Mouse (Mus musculus) T-helper 1 cell (primary cell): ENCODE data around the gene Gadd45b.

ENCODE experiments used
- in situ Hi-C: fragments of 300-600 bp; cut with MboI, MseI; formaldehyde crosslinking; loops from one replicate; pipeline ENCODE4 v1.15.1; 2025; ENCODE audit warnings: high pct_unique_total_duplicates

The Gadd45b gene

DNA sequence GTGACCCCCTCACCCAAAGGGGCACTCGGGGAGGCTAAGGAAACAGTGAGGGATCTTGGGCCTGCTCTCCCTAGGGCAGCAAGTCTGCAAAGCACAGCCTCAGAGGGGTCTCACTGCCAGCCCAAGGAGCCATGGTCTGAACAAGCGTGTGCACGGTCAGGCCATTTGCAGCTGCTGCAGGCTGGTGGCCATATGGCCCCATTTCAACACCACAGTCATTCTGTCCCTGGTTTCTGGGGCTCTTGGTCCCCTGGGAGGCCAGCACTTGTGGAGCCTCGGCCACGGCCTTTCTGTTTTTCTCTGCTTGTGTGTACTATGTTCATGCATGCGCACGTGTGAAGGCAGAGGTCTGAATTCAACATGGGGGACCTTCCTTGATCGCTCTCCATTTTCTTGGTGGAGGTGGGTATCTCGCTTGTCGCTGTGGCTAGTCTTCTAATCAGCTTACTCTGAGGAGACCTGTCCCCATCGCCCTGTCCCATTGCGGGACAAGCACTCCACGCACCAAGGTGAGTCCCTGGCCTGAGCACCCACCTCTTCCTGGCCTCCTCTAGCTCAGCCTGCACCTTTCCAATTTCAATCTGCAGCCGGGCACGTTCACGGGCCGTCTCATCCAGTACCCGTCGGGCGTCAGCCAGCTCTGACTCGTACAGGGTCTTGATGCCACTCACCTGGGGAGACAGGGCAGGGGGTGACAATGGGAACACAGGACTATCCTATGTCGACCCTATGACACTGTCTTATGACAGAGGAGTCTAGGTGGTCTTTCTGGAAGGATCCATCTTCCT lies 20.3 kb upstream of the Gadd45b start:
- in situ Hi-C loops = no loop called here

DNA sequence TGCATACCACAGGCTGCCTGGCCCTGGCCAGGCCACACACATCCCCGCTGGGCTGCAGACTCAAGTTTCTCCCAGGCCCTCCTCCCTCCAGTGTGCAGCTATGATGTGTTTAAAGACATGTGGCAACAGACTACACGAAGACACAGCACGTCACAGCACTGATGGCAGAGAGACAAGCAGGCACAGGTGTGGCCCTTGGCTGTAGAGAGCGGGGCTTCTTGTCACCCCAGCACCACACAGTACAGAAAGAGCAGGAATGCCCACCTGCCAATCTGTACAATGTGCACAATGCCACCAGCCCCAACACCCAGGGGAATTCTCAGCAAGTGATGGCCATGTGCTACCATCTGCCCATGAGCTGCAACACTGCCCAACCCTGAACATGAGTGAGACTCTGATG lies 18.5 kb upstream of the Gadd45b start:
- in situ Hi-C loops = no loop called here

DNA sequence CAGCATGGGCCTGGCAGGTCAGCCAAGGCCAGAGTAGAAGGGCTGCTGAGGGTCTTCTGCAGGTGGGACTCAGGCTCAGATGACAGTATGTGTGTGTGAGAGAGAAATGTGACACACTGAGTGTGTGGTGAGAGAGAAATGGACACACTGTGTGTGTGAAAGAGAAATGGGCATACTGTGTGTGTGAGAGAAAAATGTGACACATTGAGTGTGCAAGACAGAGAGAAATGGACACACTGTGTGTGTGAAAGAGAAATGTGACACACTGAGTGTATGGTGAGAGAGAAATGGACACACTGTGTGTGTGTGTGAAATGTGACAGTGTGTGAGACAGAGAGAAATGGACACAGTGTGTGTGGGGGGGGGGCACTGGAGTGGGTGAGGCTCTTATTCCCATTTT lies 18.0 kb upstream of the Gadd45b start:
- in situ Hi-C loops = no loop called here

DNA sequence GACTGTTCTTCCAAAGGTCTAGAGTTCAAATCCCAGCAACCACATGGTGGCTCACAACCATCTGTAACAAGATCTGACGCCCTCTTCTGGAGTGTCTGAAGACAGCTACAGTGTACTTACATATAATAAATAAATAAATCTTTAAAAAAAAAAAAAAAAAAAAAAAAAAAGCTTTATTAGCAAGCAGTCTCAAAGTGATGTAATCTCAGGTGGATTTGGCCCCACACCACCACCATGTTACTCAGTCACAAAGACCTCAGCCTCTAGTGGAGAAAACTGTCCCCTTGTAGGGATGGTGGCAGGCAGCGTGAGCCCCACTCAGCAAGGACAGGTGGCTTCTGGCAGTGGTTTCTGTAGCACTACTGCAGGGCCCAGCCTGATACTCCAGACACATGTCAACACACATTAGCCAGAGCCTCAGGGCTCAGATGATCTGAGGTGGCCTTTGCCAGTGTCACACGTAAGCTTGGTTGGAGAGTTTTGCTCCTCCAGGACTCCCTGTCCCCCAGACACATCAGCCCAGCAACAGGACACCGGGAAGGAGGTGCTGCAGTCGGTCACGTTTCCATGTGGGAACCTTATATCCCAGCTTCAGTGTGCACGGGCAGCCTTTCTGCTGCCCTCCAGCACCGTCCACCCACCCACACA lies 16.4 kb upstream of the Gadd45b start:
- in situ Hi-C loops = no loop called here

DNA sequence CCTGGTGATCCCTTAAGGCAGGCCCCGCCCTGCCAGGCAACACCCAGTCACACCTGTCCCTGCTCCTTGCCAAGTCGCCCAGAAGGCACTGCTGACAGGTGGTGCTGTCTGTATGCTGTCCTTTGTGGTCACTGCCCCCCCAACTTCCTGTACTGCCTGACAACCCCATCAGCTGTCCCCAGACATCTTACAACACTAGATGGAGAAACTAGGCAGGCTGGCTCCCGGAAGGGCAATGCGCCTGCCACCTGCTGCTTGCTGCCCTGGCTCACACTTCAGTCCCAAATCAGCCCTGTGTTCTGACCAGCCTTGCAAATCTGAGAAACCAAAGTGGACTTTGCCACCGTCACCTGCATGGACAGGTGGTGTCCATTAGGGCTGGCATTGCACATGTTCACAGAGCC lies 15.6 kb upstream of the Gadd45b start:
- in situ Hi-C loops = no loop called here

DNA sequence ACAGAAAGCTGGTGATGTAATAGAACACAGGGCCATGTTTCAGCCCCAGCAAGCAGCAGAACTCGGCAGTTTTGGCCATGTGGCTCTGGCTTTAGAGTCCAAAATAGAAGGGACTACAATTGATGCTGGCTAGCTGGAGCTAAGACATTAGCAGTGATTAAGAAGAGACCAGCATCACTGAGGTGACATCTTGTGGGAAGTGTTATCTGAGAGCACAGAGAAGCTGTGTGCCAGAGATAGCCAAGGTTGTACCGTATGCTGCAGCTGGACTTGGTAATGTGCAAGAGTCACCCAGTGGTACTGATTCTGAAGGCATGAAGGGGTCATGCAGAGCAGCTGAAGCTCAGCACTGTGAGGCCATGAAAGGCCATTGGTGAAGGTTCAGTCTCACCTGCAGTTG lies 14.6 kb upstream of the Gadd45b start:
- in situ Hi-C loops = no loop called here

DNA sequence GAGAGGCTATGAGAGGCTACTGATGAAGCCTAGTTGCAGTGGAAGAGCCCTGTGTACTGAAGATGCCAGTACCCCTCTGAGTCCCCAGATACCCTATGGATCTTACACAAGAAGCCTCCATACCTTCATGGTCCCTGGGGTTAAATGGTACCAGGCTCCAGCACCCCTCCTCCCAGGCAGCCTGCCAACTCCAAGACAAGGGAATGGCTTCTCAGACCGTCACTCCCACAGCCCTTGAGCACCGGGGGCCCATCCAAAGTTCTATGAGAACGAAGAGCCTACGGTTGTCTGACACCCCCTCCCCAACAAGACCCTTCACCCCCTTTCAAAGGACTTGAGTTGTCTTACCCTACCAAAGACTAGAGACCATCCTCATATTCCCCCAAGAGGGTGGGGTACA lies 14.1 kb upstream of the Gadd45b start:
- in situ Hi-C loops = no loop called here

DNA sequence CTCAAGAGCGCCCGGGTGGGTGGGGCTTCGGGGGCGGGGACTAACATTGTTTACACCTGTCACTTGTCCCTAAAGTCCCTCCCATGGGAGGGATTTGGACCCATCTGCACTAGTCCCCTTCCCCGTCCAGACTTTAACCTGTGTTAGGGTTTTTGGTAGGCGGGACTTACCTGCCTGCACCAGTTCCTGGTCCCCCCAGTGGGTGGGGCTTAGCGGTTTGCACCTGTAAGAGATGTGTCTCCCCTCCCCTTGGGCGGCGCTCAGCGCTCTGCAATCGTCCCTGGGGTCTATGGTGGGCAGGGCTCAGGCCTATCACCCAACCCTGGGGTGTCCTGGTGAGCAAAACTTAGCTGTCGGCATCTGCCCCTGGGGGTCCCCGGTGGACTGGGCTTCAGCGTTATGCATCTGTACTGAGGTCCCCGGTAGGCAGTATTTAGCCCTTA lies 12.5 kb upstream of the Gadd45b start:
- in situ Hi-C loops = no loop called here

DNA sequence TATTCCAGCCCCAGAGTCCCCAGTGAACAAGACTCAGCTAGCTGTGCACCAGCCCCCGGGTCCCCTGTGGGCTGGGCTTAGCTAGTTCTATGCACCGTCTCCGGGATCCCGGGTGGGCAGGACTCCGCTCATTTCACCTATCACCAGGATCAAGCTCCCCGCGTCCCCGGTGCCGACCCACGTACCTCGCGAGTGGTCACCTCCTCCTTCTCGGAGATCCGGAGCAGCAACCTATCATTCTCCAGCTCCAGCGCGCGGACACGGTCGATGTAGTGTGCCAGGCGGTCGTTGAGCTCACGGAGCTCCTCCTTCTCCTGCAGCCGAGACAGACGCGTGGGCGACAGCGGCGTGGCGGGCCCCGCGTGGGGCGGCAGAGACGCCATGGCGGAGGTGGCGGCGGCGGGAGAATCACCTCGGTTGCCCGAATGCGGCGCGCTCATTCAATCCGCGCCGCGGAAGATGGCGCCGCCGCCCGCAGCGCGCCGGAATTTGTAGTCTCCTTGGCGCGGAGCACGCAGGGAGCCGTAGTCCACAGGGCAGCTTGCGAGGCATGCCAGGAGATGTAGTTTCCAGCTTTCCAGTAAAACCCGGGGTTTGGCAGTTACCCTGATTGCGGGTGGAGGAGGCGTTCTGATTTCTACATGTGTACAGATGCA lies 12.0 kb upstream of the Gadd45b start, which contains the start of gene Lmnb2:
Lmnb2 (minus strand) TSS at position 467 of the 656 bp plus-strand sequence.
- in situ Hi-C loops = no loop called here

DNA sequence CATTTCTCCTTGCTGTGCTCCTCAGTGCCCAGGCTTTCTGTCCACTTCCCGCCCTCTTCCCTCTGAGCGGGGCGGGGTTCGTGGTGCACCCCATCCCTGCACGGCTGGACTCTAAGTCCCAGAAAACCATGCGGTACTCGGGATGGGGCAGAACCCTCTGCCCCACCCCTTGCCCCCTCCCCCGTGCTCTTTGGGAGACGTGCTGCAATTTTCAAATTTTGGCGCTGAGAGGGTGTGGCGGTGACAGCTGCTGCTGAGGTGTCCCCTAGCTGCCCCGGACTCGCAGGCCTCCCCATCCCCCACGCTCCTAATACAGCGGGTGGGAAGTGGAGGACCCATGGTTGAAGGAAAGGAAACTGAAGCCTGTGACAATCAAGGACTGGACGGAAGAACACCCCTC lies 8.0 kb upstream of the Gadd45b start:
- in situ Hi-C loops = no loop called here

DNA sequence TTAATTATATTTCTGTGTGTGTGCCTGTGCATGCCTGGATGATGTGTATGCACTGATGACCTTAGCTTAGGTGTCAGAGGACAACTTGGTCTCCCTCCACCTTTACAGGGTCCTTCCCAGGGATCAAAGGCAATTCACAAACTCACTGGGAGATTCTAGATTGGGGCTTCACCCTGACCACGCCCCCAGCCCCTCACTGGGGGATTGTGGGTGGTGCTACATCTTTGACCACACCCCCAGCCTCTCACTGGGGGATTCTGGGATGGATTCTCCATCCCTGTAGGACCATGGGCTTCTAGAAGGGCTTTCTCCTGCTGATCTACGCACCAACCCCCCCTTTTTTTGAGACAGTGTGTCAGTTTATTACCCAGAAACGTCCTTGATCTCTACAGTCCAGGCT lies 4.4 kb upstream of the Gadd45b start:
- in situ Hi-C loops = loop anchor here (5.0 kb wide), 1 partner anchor 67 kb away; no protein-coding TSS in a partner anchor

DNA sequence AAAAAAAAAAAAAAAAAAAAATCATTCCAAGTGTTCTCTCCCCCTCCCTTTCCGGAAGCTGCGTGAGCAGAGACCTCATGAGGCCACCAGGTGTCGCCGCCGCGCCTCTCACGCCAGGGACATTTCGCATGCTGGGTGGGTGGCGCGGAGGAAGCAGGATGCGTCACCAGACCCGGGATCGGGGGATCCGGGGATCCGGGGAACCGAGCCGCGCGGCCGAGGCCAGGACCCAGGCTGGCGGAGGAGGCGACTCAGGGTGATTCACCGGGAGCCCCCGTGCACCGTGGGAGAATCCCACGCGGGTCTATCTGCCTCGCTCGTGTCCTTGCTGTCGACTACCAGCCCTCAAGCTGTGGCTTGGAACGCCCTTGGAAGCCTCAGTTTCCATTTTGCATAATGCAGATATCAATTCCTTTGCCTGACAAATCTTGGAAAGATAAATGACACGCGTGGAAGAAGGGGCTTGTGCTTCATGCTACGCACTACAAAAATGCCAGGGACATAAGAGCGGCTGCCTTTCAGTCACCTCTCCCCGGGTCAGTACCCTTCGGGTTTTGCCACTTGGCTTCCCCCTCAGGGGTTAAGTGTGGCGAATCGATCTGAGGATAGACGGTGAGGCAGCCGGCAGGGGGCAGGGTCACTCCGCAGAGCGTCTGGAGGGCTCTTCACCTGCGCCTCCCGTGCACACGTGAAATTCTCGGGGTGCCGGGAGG lies 1.1 kb upstream of the Gadd45b start:
- in situ Hi-C loops = loop anchor here (5.0 kb wide), 1 partner anchor 64 kb away; no protein-coding TSS in a partner anchor

DNA sequence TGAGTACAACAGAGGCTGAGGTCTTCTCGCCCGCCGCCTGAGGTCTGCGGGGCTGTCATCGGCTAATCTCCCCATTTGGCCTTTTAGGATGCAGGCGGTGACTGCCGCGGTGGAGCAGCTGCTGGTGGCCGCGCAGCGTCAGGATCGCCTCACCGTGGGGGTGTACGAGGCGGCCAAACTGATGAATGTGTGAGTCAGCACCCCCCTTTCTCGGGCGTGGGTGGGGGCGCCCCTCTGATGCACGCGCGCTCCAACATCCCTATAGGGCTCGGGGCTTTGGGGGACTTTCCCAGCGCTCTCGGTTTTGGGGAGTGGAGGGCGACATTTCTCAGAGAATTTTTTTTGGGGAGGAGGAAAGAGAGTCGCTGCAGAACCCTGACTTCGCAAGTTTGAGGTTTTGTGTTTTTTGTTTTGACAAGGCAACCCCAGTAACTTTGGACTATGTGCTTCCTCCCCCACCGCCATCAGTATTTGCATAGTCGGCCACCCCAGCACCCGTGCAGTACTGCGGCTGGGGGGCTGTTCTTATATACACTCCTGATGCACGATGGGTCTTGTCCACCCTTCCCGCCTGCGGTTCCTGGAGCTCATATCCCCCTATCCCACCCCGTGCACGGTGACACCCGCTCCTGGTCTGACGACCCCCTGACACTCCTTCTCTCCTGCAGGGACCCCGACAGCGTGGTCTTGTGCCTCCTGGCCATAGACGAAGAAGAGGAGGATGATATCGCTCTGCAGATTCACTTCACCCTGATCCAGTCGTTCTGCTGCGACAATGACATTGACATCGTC lies 684 bp downstream of the Gadd45b start:
- in situ Hi-C loops = no loop called here

DNA sequence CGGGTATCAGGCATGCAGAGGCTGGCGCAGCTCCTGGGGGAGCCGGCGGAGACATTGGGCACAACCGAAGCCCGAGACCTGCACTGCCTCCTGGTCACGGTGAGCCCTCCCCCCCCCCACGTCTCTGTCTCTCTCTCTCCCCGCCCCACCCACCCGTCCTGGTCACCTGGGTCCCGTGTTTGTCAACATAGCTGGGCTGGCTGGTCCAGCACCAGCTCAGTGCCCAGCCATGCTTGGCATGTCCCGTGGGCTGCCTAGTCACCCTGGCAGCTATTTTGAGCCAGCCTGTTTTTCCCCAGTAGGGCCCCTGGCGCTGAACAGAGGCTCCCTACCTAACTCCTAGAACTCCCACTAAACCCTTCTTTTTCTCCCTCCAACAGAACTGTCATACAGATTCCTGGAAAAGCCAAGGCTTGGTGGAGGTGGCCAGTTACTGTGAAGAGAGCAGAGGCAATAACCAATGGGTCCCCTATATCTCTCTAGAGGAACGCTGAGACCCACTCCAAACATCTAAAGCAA lies 1.3 kb downstream of the Gadd45b start:
- in situ Hi-C loops = no loop called here

DNA sequence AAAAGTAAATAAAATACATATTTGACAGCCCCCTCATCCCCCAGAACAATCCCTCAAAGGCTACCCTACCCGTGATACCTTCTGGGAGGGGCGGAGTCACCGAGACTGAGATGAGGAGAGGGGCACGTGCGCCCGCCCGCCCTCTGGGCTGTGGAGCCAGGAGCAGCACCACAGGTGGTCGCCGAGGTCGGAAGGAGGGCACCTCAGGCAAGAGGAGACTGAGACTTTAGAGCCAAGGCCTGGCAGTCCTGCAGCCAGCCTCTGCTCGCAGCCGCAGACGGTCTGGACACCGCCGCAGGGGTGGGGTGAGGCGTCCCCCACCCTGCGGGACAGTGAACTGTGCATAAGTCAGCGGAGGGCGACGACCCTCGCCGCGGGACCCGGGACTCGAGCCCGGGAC lies 1.8 kb downstream of the Gadd45b start:
- in situ Hi-C loops = no loop called here

DNA sequence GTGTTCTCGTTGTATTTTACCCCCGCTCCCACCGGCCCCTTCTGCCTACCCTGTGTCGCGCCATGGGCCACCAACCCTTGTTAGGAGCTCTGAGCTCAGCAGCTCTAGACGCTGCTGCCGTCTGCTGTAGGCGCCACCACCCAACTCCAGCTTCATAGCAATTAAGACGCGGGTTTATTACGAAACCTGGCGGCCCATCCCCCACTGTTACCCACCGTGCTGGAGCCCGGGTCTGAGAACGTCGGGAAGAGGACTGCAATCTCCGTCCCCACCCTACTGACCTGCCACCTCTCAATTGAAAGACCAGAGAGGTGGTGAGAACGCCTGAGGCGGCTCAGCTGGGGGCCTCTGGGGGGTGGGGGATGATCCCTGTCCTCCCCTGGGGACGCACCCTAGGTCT lies 2.3 kb downstream of the Gadd45b start:
- in situ Hi-C loops = no loop called here

DNA sequence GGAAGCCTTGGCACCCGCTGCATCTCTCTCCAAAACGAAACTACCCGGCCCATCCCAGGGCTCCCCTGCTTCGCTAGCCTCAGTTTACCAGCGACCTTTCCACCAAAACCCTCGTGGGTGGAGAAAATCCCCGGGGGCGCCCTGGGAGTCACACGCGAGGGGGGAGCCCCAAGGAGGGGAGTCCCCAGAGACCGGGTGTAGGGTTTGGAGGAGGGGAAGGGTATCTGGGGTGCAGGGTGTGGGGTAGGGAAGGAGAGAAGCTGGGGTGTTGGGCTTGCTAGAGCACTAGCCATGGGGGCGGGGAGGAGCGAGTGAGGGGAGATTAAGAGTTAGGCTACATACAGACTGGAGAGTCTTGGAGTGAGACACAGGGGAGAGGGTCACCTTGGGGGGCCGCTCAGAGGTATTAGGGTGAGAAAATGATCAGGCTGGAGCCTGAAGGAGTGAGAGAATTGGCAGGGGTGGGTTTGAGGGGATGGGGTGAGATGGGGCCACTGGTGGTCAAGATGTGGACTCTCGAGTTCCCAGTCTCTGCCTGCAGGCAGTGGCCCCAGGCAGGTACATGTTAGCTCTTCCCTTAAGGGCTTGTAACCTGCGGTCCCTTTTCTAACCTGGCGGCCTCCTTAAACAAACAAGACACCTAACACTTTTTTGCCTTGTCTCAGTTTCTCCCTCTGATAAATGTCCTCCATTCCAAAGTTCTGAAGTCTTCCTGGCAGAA lies 3.0 kb downstream of the Gadd45b start:
- in situ Hi-C loops = no loop called here

DNA sequence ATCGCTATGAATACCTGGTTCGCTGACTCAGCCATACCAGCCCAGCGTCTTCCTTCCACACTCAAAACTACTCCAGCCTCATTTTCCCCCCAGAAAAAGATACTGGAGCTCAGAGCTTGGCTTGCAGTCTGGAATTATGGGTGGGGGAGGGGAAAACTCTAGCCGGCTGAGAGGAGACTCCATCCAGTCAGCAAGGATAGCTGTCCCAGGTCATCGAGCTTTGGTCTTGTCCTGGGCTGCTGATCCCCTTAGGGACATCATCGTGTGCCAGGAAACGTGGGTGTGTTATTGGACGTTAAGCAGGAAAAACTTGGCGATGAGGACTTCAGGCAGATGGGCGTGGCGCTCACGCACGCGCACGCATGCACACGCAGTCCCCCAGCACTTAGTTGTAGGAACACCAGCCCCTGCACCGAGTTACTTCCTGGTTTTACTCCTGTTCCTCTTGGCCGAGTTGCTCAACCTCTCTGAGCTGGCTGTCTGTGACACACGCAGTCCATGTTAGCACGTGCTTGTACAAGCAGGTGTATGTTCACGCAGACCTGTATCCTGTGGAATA lies 3.6 kb downstream of the Gadd45b start:
- in situ Hi-C loops = no loop called here

DNA sequence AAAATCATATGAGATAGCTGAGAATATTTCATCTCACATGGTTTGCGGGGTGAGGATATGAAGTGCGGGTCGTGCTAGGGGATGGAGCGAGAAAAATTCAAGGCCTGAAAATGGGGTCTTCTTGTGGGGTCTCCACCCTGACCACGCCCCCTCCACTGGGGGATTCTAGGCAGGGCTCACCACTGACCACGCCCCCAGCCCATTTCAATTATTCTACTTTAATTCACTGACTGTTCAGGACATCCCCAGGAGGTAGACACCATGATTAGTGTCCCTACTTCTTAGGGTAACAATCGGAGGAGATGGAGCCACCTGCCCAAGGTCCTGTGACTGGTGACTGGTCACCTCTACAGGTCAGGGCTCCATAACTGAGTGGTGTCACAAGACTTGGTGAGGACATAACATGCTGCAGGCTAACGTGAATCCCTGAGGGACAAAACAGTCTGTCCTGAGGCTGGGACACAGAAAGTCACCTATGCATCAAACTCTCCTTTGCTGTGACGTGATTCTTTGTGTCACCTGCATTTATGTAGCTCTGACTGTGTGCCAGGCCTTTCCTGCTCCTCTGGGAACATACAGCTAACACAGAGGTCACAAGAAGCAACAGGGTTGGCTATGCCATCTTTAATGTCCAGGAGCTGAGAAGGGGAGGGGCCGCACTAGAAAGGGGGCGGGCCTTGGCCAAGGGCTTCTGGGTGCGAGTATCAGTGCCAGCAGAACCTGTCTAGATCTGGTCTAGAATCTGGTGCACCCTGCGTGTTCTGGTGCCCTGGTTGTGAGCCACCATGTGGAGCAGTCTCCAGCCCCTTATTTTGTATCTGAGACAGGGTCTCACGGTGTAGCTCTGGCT lies 4.5 kb downstream of the Gadd45b start:
- in situ Hi-C loops = no loop called here
